Mouse (Mus musculus) cerebellum, adult (tissue): ENCODE measurements around the gene Tmem59.

Experiments
- ATAC-seq: cut with Nextera tagmentation; 2 replicates; pipeline ENCODE4 v1.9.2; 2017; ENCODE audit warnings: mild to moderate bottlenecking, moderate library complexity, mixed read lengths; ENCODE audit not compliant: insufficient number of reproducible peaks, low FRiP score, low TSS enrichment

The Tmem59 gene

GRCm38 (mm10) chr4:107178182-107178829 is at the start of gene Tmem59:
Gene Tmem59 (plus strand): TSS chr4:107178399.
- ATAC-seq = peak; percentile 96

- ATAC-seq = no peak
Observed at GRCm38 (mm10) chr4:107129373-107129772, 48.8 kb upstream of the Tmem59 start.

GRCm38 (mm10) chr4:107130534-107130933 is 47.7 kb upstream of the Tmem59 start:
- ATAC-seq = no peak

- ATAC-seq = no peak
Observed at GRCm38 (mm10) chr4:107134891-107135290, 43.3 kb upstream of the Tmem59 start.

- no peak for ATAC-seq
Observed at GRCm38 (mm10) chr4:107135663-107136062, 42.5 kb upstream of the Tmem59 start.

DNA sequence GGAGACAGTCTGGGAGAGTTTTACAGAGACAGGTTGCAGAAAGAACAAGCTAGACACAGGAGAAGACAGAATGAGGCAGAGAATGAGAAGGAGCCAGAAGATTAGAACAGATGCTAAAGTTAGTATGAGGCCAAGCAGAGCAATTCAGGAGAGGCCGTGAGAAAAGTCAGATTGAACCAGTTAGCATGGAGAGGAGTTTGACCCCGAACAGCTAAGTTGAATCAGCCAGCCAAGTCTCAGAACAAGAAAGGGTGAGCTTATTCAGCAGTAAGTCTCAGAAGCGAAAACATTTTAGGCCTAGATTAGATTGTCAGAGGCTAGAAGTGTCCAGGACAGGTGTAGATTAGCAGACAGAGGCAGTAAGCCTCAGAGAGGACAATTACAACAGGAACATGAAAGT is 41.7 kb upstream of the Tmem59 start:
- ATAC-seq = no peak

DNA sequence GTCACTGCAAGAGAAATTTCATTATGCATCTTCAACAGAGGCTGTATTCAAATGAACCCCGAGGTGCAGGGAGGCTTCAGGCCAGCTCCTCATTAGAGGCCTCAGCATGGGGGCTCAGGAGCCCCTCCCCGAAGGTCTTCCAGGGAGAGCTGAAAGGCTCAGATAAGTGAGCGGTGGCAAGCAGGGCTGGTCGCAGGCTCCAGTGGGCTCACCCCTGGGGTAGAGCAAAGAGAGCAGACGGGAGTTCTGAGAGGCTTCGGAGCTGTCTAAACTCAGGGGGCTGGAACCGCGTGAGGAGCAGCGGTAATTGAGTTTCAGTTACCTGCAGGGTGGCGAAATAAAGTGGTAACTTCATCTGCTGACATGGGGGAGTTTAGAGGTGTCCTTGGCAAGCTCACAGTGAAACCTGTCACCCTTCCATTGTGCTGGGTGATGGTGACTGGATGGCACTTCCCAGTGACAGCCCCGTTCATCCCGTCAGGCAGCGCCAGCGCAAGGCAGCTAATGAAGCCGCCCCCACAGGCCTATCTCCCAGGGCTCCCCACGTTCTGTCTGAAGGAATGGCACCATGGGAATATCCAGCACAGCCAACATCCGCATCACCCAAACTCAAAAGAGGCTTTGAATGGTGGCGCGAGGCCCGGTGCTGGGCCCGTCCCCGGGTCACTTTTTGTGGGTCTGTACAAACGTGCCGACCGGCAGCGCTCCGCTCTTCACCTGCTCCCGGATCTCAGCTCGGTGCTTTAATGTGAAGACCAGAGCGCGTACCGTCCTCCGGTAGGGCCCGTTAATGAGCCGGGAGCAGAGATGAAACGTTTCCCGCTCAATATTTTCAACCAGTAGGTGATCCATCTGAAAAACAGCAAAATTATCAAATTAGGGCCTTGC is 39.0 kb upstream of the Tmem59 start:
- ATAC-seq = no peak

DNA sequence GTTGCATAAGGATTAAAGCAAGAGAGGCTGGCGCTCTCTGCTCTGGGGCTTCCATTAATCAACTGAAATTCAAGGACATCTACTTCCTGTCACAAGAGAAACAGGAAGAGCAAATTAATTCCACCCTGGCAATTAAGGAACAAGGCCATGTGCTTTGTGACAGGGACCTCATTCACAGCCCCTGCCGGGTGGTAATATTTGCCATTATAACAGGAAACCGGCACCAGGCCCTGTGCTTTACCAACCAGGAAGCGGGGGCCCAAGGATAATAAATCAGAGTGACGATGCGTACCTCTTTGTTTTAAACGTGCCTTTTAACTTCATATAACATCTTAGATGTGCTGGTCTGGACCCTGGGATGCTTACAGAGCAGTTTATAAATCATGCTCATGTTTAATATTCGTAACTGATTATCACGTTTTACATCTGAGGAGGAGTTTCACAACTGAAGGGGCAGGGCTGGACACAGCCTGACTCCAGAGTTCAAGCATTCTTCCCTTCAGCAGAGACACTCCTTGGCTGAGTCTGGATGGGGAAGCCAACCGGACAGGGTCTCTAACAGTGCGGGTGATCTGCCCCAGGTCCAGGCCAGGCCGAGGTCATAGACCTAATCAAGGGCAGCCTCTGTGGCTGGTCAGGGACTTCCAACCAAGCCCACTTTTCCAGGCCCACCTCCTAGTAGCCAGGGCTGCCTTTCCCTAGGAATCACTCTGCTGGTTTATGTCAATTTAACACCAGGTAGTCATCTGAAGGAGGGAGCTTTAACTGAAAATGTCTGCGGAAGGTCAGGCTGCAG is 38.2 kb upstream of the Tmem59 start:
- no peak for ATAC-seq

DNA sequence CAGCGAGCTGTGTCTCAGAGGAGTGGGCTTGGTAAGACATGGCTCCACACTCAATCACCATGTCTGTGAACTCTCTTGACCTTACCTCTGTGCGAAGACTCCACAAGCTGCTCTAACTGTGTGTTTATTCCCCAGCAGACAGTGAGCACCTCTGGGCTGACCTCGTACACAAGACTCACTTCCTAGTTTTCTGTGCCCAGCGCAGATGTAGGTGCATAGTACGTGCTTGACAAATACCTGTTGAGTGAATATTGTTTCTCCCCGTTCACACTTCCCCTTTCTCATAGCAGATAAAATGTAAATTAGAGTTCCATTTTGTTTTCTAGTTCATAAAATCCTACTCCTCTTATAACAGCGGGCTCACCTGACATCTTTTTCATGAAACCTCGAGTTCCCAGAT is 34.7 kb upstream of the Tmem59 start:
- no peak for ATAC-seq

GRCm38 (mm10) chr4:107150991-107151390 is 27.2 kb upstream of the Tmem59 start:
- ATAC-seq = no peak

- ATAC-seq = no peak
Observed at GRCm38 (mm10) chr4:107152571-107152970, 25.6 kb upstream of the Tmem59 start.

- ATAC-seq = no peak
Observed at GRCm38 (mm10) chr4:107156983-107157401, 21.2 kb upstream of the Tmem59 start.

GRCm38 (mm10) chr4:107159166-107159773 is 18.9 kb upstream of the Tmem59 start:
- ATAC-seq = no peak

DNA sequence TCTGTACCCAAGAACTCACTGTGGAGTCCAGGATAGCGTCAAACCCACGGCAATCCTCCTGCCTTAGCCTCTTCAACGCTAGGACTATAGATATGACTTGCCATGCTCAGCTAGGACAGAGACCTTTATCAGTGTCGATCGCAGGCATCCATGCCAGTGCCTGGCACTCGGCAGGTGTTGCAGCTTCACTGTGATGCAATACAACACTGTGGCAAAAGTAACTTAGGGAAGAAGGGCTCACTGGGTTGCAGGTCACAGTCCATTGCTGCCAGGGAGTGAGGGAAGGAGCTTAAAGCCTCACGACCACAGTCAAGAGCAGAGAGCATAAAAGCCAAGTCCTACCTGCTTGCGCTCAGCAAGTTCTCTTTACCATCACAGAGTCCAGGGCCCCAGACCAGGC is 18.0 kb upstream of the Tmem59 start:
- ATAC-seq = no peak

DNA sequence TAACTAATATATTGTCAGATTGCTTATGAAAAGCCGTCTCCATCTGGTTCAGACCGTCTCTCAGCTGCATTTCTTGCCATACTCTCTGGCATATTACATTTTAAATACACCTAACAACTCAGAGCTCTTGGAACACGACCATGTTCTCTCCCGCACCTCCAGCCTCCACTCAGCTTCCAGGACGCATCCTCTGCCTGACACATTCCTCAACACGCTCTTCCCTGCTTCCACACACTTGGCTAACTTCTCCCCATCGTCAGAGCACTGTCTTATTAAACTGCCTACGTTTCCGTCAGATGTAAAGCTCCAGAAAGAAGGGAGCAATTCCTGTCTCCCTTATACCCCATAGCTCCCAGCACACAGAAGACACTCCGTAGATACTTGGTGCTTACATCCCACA is 14.9 kb upstream of the Tmem59 start:
- ATAC-seq = 0 out of 2 replicates have a peak, but pooled peaks have one; percentile 36

DNA sequence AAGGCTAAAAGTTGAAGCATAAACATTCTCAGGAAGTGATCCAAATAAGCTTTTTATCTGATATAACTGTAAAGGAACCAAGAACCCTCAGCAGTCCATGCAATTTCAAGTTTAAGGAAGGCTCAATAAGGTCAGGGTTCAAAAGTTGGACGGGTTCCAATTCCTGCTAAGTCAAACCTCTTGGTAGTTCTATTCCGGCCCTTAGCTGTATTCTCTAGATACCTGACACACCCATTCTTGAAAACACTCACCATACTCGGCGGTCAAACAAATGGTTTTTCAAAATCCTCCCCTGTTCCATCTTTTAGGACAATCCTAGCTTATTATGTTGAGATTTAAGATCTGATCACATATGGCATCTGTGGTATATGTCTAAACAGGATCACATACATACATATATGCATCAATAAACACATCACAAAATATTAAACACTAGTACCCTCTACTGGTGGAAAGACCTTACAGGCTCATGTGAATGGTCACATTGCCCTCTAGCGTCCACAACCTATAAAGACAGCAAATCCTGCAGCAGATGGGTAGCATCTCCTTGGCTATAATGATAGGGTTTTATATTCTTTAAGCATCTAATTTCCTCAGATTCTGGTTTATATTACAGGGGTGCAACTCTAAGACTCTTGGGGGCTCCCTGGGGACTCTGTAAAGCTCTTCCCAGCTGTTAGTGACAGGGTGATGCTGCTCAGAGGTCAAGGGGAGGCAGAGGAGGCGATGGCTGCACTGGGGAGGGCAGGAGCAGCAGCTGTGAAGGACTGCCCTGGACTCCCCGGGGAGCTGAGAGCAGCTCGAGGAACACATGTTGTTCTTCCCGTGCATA is 14.2 kb upstream of the Tmem59 start:
- ATAC-seq = peak; percentile 80; the same call in 1 of the 2 replicates

- no peak for ATAC-seq
Observed at GRCm38 (mm10) chr4:107166700-107167099, 11.5 kb upstream of the Tmem59 start.

DNA sequence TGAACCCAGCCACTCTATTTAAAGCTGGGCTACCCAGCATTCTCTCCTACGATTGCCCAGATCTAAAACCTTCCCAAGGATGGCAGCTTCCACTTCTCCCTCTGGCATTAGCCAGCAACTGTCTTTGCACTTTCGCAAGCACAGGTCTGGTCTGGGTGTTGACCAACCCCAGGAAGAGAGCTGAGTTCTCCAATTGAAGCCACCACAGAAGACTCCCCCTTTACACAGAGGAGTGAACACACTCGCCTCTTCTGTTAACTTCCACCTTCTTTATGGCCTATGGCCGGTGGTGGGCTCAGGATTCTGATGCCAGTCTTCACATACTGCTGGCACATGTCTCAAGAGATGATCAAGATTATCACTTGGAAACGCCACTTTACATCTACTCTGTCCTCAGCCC is 10.4 kb upstream of the Tmem59 start:
- no peak for ATAC-seq

- ATAC-seq = no peak
Observed at GRCm38 (mm10) chr4:107177506-107177905, 693 bp upstream of the Tmem59 start.
